Mouse (Mus musculus): ENCODE data around the gene Tpmt. TPM values are rescaled to one million over a fixed set of nuclear protein-coding genes. Genes with fewer than 3 reads are reported as not detected.

Gene Tpmt
- total RNA-seq, 2 experiments from 2014 or later = 8.4 to 10.1 TPM

DNA sequence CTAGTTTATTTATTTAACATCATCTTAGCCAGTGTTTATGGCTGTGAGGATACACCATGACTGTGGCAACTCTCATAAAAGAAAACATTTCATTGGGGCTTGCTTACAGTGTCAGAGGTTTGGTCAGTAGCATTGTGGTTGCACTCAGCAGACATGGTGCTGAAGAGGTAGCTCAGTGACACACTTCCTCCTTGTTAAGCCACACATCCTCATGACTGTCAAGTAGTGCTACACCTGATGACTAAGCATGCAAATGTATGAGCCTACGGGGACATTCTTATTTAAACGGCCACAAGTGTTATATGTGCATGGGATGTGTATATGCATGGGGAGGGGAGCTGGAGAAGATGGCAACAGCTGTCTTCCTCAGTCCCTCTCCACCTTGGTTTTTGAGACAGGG is 60.7 kb downstream of the Tpmt start:
- no peak for DNase-seq (ENCODE audit: extremely low spot score in 1 of 2, low spot score in 1 of 2)

DNA sequence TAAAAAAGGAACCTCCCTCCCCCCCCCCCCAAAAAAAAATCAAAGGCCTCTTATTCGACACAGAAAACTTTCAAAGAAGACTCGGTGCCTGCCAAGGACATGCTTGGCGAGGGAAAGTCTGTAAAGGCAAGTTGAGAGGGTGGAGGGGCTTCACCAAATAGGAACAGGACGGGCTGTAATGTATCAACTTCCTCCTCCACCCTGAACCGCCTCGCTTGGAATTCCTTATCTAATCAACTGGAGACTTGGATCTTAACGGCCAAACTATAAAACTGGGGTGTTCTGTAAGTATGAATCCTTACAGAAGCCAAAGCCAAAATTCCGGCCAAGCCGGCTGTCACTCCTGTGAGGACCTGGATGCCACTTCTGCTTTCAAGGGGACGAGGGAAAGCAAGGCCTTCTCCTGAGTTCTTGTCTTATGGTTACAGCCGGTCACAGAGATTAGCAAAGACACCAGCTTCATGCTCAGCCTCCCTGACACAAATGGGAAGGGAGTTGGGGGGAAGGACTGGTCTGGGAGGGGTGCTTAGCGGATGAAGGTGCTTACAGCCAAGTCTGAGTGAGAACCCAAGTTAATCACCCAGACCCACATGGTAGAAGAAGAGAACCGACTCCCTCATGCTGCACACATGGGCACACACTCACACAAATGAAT is 64.6 kb downstream of the Tpmt start:
- no peak for DNase-seq (ENCODE audit: extremely low spot score in 1 of 2, low spot score in 1 of 2)

DNA sequence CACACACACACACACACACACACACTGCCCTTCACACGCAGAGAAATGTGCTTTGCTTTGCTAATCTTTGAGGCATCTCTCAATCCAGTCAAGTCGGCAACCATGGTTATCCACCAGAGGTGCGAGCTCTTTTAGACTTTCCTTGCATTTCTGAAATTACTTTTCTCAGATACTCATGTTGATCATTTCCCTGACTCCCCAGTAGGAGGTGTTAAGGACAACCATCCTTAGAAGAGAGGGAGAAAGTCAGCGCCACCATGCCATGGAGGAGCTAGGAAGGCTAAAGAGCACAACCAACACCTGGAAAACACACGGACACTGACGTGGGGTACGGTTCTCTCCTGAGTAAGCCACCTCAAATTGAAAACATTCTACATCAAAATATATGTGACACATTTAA is 68.0 kb downstream of the Tpmt start:
- DNase-seq (ENCODE audit: extremely low spot score in 1 of 2, low spot score in 1 of 2) = no peak

- no peak for DNase-seq (ENCODE audit: extremely low spot score in 1 of 2, low spot score in 1 of 2)
Observed at GRCm38 (mm10) chr13:46975930-46976329, 68.6 kb downstream of the Tpmt start.

DNA sequence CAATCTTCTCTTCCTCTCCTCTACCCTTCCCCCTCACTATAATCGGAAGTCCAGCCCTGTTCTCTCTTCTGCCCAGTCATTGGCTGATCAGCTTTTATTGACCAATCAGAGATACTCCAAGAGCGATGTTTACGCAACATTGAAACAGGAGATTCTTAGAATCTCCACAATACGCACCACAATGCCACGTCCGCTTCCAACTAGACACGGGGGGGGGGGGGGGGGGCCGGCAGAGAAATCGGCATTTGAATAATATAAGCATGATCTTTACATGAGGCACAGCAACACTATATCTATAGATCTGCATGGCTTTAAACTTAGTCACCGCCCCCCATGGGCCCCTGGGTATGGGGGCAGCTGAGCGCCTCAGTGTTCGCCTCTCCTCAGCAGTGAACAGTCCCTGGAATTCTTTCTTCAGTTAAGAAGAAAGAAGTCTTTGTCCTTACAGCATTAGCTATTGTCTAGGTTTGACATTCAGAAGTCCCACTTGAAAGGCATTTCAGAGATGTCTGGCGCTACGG is 69.4 kb downstream of the Tpmt start:
- no peak for DNase-seq (ENCODE audit: extremely low spot score in 1 of 2, low spot score in 1 of 2)

Other genes starting within 250 kb of the Tpmt start
- 10 to 100 TPM; 17.5 to 21.9 TPM for gene Kif13a, start 114.9 kb downstream of the Tpmt start, total RNA-seq (2021)
- 10 to 100 TPM; 17.4 to 20.6 TPM for gene Nhlrc1, start 29.9 kb downstream of the Tpmt start, total RNA-seq (2021)
- gene Kdm1b, start 1.2 kb downstream of the Tpmt start, total RNA-seq (2021) = 1 to 10 TPM; 7.8 to 8.2 TPM
- 10 to 100 TPM; 42.1 to 45.6 TPM for gene Dek, start 61.5 kb upstream of the Tpmt start, total RNA-seq (2021)
- 10 to 100 TPM in 1 of 2 experiments, 1 to 10 TPM in 1; 9.8 to 10.7 TPM for gene Rnf144b, start 77.9 kb upstream of the Tpmt start, total RNA-seq (2021)

All from layer of hippocampus, postnatal 25 days (tissue).